In genomic region chr2:127333945-127334603, GRCm38 (mm10) we compare ENCODE assay signal across 14 mouse cellular contexts. TPM values are rescaled to one million over a fixed set of nuclear protein-coding genes. Genes with fewer than 3 reads are reported as not detected.
A peak's percentile ranks its signal among the peaks of the same experiment; 100 is the strongest.
DNase-seq lines count a peak whose midpoint lies in the region; ATAC-seq and TF ChIP-seq lines count a peak whose summit lies in the region.
"Had no signal": no experiment of that assay in that cellular context is flagged by ENCODE, and none has a peak within 500 bp of the region (broad histone marks: within the 10 kb centered on the region; RNA-seq: fewer than 3 reads in every experiment).

No protein-coding gene starts in this region.

- H3K27ac ChIP-seq in heart, embryonic 10.5 days, result 0 out of 2 replicates have a peak overlapping the region, but pooled peaks have one; percentile 16
- H3K27ac ChIP-seq in liver, postnatal 0 days (ENCODE audit: low read depth), result peak overlapping the region; percentile 67

- peaks cover 44% of the 10 kb centered on the region for H3K27me3 ChIP-seq in heart, embryonic 10.5 days (ENCODE audit: insufficient read depth, poor library complexity, severe bottlenecking)
- H3K27me3 ChIP-seq in liver, postnatal 0 days (ENCODE audit: insufficient read depth, low read length), result peaks cover 12% of the 10 kb centered on the region

- H3K9me3 ChIP-seq in heart, embryonic 10.5 days, result no peaks in the 10 kb centered on the region
- H3K9me3 ChIP-seq in liver, postnatal 0 days (ENCODE audit: low read length), result no peaks in the 10 kb centered on the region

- no peak for DNase-seq in heart, embryonic 10.5 days (ENCODE audit: low spot score)
- DNase-seq in heart, adult 11 months, result no peak
- peak; percentile 25 for DNase-seq in lung, postnatal 25 days (ENCODE audit: low spot score)
- no peak for DNase-seq in lung, adult 2 months
- no peak for DNase-seq in liver, postnatal 0 days
- DNase-seq in thymus, postnatal 25 days, result peak; percentile 75
- no peak for DNase-seq in layer of hippocampus, postnatal 25 days (ENCODE audit: extremely low spot score in 1 of 2, low spot score in 1 of 2)
- DNase-seq in left cerebral cortex, postnatal 4 days, result no peak
- DNase-seq: cerebellum, postnatal 36 days had no signal

- 0 out of 2 replicates have a peak, but pooled peaks cover 4% of the 10 kb centered on the region for H3K36me3 ChIP-seq in heart, embryonic 10.5 days
- H3K36me3 ChIP-seq in liver, postnatal 0 days (replicated peaks; ENCODE audit: insufficient read depth, low read length), result no peaks in the 10 kb centered on the region; the same call in 1 of the 2 replicates

- intact Hi-C loops in left cerebral cortex, postnatal 4 days (cut with DNase I), result no loop called here

- no peak for TF ChIP-seq CTCF in lung, adult 2 months (IDR thresholded peaks at IDR 0.05; ENCODE audit: insufficient read depth, low read length)
- no peak for TF ChIP-seq CTCF in liver, postnatal 0 days (IDR thresholded peaks at IDR 0.05; ENCODE audit: low read depth)

- no peak for TF ChIP-seq EP300 in liver, postnatal 0 days (IDR thresholded peaks at IDR 0.05; ENCODE audit: low read depth)

- H3K4me1 ChIP-seq in heart, embryonic 10.5 days, result peaks cover 67% of the 10 kb centered on the region
- no peaks in the 10 kb centered on the region for H3K4me1 ChIP-seq in lung, adult 2 months (ENCODE audit: control insufficient read depth, insufficient read depth, low read length)
- H3K4me1 ChIP-seq in liver, postnatal 0 days (ENCODE audit: insufficient read depth), result peaks cover 23% of the 10 kb centered on the region

- WGBS in heart, embryonic 10.5 days, result 42% methylated on average over 5 of the region's 5 CpGs
- 57% methylated on average over 5 of the region's 5 CpGs for WGBS in lung, adult 2 months
- 44% methylated on average over 5 of the region's 5 CpGs for WGBS in liver, postnatal 0 days (ENCODE audit: insufficient replicate concordance)

- no peak for TF ChIP-seq POLR2A in lung, adult 2 months (IDR thresholded peaks at IDR 0.05; ENCODE audit: borderline replicate concordance, extremely low read depth, low read depth, low read length)

- H3K4me3 ChIP-seq in heart, embryonic 10.5 days, result peak overlapping the region; percentile 13; the same call in 1 of the 2 replicates
- H3K4me3 ChIP-seq in lung, adult 2 months (replicated peaks; ENCODE audit: extremely low read depth, low read depth, low read length), result no peak overlapping the region
- no peak overlapping the region for H3K4me3 ChIP-seq in liver, postnatal 0 days (ENCODE audit: low read depth, low read length)
- H3K4me3 ChIP-seq: erythroblast, embryonic 14.5 days had no signal

- peak overlapping the region; percentile 89 for H3K4me2 ChIP-seq in liver, postnatal 0 days (ENCODE audit: low read depth, low read length)

- H3K9ac ChIP-seq in liver, postnatal 0 days (replicated peaks), result peak overlapping the region; percentile 44; the same call in 1 of the 2 replicates

- no peak for ATAC-seq in liver, postnatal 0 days

RNA-seq across cellular contexts. Expression of gene Dusp2, which starts 1.9 kb away (rescaled TPM):
- 14.1 and 15.7 TPM in 2 replicates for polyA plus RNA-seq in heart, embryonic 10.5 days (2016; fragmentation: Nextera tagmentation; extraction: Ambion mirVana)
- 5.2 and 6.3 TPM in 2 replicates for polyA plus RNA-seq in lung, adult 2 months (2012; rRNA removed)
- 5.6 and 5.9 TPM in 2 replicates for polyA plus RNA-seq in liver, postnatal 0 days (2015; fragmentation: Nextera tagmentation; extraction: Ambion mirVana)
- 1 to 10 TPM; 1.2 to 1.3 TPM for total RNA-seq in layer of hippocampus, postnatal 25 days (2021)
- total RNA-seq in left cerebral cortex, postnatal 4 days (2021), result 1 to 10 TPM; 8.5 to 8.9 TPM

RNA-seq across cellular contexts. Expression of gene Astl, which starts 4.4 kb away (rescaled TPM):
- 0.08 TPM in 1 of 2 replicates, not detected in the other for polyA plus RNA-seq in heart, embryonic 10.5 days (2016; fragmentation: Nextera tagmentation; extraction: Ambion mirVana)
- polyA plus RNA-seq in lung, adult 2 months (2012; rRNA removed), result not detected in 2 replicates
- polyA plus RNA-seq in liver, postnatal 0 days (2015; fragmentation: Nextera tagmentation; extraction: Ambion mirVana), result not detected in 2 replicates
- not detected for total RNA-seq in layer of hippocampus, postnatal 25 days (2021)
- total RNA-seq in left cerebral cortex, postnatal 4 days (2021), result not detected
- total RNA-seq: heart, postnatal 25 days; left cerebral cortex, postnatal 36 days had no signal
- polyA plus RNA-seq: erythroblast, embryonic 14.5 days; large intestine, adult 2 months; stomach, embryonic 16.5 days had no signal

RNA-seq across cellular contexts. Expression of gene Adra2b, which starts 28.9 kb away (rescaled TPM):
- polyA plus RNA-seq in heart, embryonic 10.5 days (2016; fragmentation: Nextera tagmentation; extraction: Ambion mirVana), result 9.2 and 10.1 TPM in 2 replicates
- polyA plus RNA-seq in lung, adult 2 months (2012; rRNA removed), result 0.48 and 0.51 TPM in 2 replicates
- 4.7 and 4.8 TPM in 2 replicates for polyA plus RNA-seq in liver, postnatal 0 days (2015; fragmentation: Nextera tagmentation; extraction: Ambion mirVana)
- under 1 TPM; 0.14 to 0.15 TPM for total RNA-seq in layer of hippocampus, postnatal 25 days (2021)
- under 1 TPM; 0.12 to 0.28 TPM for total RNA-seq in left cerebral cortex, postnatal 4 days (2021)

Comparison
In these comparisons a context has a peak if more than half of its experiments do, and no peak if none do; other contexts are left out.
1. DNase-seq: peak in lung, postnatal 25 days (single experiment) and thymus, postnatal 25 days (single experiment); none in heart, embryonic 10.5 days (single experiment), heart, adult 11 months (single experiment), lung, adult 2 months (single experiment), liver, postnatal 0 days (single experiment), layer of hippocampus, postnatal 25 days (0 of 2) and left cerebral cortex, postnatal 4 days (single experiment).